Mouse (Mus musculus): ENCODE data around the gene Hist1h3h. TPM values are rescaled to one million over a fixed set of nuclear protein-coding genes. Genes with fewer than 3 reads are reported as not detected.
"Not testable (repeated sequence)": the region's sequence is repeated elsewhere in the genome, so short reads cannot be mapped to it uniquely, and the experiment has no call there.

The Hist1h3h gene
- polyA plus RNA-seq (2012; rRNA removed), result not detected in 2 replicates

DNA sequence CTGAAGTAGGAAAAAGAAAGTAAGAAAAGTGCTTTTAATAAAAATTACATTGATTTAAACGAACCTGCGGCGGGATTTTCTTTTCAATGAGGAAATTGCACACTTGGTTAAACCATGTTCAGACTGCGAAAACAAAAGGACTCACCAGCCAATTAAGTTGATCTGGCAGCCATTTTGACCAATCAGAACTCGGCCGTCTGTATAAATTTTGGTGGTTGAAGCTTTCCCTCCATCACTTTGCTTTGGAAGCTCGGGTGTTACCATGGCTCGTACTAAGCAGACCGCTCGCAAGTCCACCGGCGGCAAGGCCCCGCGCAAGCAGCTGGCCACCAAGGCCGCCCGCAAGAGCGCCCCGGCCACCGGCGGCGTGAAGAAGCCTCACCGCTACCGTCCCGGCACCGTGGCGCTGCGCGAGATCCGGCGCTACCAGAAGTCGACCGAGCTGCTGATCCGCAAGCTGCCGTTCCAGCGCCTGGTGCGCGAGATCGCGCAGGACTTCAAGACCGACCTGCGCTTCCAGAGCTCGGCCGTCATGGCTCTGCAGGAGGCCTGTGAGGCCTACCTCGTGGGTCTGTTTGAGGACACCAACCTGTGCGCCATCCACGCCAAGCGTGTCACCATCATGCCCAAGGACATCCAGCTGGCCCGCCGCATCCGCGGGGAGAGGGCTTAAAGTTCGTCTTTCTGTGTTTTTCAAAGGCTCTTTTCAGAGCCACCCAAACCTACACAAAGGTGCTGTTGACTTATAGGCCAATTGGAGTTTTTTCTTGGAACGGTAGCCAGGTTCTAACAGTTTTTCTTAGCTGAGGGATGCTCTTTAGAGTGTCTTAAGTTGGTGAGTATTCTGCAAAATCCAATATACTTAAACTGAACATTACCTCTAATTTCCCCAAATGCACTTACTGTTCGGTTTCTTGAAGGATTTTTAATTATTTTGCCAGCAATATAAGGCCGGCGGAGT, at the start of gene Hist1h3h:
Hist1h3h (plus strand) TSS at position 263 of the 961 bp plus-strand sequence.
- DNase-seq (ENCODE audit: low spot score), result not testable (repeated sequence)

DNA sequence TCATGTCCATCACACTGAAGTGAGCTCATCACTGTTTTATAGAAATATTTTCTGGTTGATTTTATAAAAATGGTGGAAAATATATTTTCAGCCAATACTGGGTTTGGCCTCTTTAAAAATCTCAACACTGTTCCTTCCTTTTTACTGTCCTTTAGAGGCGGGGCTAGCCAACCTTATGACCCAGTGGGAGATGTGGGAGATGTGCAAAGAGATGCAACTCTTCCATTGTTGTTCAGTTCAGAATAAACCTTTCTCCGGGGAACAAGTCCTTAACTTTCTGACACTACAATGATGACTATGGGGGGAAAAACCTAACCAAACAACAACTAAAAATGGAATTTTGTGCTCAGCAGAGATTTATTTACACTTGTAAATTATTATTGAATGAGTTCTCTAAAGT, 40.2 kb upstream of the Hist1h3h start, which contains the start of gene Olfr1360:
Olfr1360 (minus strand) TSS at position 101 of the 400 bp plus-strand sequence.
- no peak for DNase-seq (ENCODE audit: low spot score)

DNA sequence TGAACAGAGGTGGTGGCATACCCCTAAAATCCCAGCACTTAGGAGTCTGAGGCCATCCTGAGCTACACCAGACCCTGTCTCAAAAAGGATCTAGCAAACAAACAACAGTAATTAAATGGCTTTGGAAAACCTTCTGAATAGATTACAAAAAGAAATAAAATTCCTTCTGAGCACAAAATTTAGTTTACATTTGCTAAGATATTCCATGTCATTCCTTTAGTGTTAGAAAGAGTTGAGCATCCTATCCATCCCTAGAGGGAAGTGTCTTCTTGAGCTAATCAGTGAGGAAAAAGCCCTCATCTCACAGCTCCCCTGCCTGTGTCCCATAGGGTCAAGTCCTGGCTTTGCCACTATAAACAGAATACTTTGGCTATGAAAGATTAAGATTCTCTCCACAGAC, 19.6 kb upstream of the Hist1h3h start, which contains the start of gene Olfr1359:
Olfr1359 (plus strand) TSS at position 301 of the 400 bp plus-strand sequence.
- DNase-seq (ENCODE audit: low spot score), result no peak

DNA sequence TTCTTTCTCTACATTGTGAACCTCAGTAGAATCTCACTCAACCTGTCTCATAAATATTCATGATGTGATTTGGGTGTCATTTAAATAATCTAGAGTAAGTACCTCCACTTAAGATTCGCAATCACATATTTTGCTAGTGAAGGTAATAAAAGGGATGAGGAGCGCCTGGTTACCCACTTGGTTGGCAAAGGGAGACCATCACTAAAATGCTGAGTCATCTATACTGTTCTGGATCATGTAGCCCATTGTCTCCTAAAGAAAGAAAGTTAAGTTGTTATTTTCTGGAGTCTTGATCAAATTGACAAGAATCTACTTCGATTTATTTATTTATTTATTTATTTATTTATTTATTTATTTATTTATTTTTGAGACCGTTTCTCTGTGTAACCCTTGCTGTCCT, 10.8 kb upstream of the Hist1h3h start:
- no peak for DNase-seq (ENCODE audit: low spot score)

DNA sequence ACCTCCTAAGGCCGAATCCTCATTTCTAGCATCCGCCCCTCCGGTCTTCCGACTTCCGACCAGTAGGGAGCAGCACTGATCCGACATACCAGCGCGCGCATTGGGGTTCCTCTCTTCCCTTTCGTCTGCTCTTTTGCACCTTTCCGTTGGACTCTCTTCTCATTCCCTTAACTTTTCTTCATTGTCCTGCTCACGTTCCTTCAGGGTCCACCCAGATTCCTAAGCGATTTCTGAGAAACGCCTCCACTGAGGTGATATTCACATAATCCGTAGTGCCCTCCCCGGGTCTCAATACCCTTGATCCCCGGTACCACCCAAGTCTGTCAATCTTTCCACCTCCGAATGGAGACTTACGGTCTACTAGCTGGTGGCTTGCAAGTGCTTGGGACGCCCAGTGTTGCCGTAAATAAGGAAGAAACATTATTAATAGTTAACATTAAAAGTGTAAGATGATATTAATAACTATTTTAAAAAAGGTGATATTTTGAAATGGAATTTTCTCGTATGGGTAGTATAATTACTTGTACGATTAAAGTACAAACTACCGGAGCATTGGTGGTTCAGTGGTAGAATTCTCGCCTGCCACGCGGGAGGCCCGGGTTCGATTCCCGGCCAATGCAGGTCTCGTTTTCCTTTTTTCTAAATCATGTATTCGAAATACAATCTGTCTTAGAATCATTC, 7.3 kb upstream of the Hist1h3h start:
- peak; percentile 68 for DNase-seq (ENCODE audit: low spot score)

DNA sequence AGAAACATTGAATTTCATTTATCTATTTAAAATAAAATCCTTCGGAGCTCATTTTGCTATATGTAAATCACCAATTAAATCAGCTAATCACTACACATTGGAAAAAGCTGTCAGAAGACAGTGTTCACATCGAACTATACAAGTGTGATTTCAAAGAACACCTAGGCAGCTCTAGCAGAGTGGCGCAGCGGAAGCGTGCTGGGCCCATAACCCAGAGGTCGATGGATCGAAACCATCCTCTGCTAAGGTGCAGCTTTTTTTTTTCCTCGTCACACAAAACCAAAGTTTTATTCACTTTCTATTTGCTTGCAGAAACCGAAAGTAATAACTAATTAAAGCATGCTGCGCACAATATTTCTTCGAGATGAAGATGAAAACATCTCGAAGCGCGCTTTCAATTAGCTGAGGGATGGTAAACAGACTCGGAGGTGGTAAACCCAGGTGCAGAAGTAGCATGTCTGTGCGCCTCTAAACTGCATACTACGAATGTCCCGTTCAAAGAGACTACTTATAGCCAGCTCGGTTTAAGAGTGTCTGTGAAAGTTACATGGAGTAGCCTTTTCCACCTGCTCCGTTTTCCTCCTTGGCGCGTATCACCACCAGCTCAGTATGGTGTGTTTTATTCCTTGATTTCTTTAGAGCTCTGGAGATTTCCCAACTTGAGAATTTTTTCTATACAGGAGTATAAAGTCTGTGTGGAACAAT, 6.5 kb upstream of the Hist1h3h start:
- DNase-seq (ENCODE audit: low spot score), result peak; percentile 61

DNA sequence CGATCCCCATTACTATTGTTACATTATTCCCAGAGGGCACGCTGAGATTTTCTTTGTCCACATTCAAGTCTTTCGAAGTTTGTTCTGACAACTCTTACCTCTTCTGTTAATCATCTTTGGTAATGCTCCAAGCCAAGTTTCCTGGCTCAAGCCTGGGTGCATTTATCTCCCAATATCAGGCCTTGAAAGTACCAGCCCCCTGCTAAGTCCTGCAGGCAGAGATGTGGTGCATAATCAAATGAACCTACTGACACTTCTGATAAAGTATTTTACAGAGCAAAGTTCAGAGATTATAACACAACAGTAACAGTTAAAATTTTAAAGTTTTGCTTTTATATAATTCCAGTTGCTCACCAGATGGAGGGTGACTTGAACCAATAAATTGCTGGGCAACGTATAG, 5.8 kb upstream of the Hist1h3h start:
- no peak for DNase-seq (ENCODE audit: low spot score)

DNA sequence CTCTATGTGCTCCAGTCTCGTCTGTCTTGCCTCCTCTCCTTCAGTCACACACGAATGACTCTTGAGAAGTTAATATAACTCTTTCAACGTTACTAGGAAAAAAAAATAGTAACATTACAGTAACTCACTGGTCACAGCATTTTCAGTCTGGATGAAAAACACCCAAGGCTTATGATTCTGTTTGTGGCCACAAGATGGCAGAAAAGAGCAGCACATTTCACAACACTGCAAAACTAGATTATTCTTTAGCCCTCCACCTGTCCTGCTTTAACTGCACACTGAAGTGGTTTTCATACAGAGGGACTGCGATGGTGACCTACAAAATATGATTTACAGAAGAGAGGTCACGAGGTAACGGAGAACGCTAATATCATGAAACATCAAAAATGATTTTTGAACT, 2.7 kb upstream of the Hist1h3h start:
- no peak for DNase-seq (ENCODE audit: low spot score)

DNA sequence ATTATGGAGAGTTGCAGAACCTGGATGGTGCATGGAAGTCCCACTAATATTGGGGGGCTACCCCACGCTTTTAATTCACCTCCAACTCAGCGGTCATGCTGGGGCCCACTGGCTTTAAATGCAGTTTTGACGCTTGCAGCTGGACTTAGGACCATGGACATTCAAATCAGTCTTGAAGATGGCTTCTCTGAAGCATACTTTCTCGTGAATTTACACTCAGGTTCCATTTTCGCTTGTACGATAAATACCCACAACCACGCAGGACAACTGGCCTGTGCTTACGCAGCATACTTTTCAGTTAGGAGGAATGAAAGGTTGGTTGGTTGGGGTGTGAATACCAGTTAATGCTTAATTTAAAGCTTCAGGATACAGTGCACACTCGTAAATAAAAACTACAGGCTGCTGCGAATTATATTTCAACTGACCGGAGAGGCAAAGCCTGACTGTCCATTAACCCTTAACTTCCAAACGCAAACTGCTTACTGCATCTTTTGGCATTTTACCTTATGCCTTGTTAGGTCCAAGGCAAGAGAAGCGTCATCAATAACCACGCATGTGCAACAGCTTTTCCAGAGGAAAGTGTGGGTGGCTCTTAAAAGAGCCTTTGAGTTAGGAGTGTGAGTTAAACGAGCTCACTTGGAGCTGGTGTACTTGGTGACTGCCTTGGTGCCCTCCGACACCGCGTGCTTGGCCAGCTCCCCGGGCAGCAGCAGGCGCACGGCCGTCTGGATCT, 2.2 kb upstream of the Hist1h3h start:
- no peak for DNase-seq (ENCODE audit: low spot score)

DNA sequence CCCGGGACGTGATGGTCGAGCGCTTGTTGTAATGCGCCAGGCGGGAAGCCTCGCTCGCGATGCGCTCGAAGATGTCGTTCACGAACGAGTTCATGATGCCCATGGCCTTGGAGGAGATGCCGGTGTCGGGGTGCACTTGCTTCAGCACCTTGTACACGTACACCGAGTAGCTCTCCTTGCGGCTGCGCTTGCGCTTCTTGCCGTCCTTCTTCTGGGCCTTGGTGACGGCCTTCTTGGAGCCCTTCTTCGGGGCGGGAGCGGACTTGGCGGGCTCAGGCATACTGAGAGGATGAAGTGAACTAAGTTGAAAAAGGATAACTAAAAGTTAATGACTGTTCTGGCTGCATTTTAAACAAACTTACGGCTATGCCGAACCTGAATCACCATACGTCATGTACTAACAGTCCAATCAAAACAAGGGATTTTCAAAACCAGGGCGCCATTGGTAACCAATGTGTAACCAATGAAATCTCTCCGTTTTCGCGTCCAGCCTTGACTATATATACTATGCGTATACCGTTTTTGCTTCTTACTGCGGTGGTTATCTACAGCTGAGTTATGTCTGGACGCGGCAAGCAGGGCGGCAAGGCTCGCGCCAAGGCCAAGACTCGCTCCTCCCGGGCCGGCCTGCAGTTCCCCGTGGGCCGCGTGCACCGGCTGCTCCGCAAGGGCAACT, 1.5 kb upstream of the Hist1h3h start, which contains the start of the genes Hist1h2bl and Hist1h2ai:
Hist1h2bl (minus strand) TSS at position 280 of the 676 bp plus-strand sequence.
Hist1h2ai (plus strand) TSS at position 559 of the 676 bp plus-strand sequence.
- DNase-seq (ENCODE audit: low spot score), result peak; percentile 52

DNA sequence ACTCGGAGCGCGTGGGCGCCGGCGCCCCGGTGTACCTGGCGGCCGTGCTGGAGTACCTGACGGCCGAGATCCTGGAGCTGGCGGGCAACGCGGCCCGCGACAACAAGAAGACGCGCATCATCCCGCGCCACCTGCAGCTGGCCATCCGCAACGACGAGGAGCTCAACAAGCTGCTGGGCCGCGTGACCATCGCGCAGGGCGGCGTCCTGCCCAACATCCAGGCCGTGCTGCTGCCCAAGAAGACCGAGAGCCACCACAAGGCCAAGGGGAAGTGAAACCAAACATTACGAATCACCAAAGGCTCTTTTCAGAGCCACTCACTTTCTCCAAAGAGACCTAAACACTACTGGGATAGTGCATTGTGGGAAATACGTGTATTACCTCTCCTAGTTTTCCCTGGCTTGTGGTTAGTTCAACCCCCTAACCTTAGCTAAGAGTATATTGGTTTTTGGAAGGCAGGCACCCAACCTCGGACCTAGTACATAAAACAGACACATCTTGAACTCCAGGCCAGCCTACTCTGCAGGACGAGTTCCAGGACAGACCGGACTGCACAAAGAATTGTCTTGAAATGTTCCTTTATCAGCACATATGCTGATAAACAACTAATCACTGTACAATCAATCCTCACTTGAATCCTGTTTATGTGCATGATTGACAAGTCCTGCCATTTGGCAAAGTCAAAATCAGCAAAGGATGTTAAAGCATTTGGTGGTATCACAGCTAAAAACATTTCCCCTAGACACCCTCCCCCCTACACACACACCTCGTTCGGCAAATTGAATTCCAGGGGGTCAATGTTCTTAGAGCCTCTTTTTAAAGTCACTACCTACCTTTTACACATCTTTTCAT, 693 bp upstream of the Hist1h3h start:
- DNase-seq (ENCODE audit: low spot score), result not testable (repeated sequence)

DNA sequence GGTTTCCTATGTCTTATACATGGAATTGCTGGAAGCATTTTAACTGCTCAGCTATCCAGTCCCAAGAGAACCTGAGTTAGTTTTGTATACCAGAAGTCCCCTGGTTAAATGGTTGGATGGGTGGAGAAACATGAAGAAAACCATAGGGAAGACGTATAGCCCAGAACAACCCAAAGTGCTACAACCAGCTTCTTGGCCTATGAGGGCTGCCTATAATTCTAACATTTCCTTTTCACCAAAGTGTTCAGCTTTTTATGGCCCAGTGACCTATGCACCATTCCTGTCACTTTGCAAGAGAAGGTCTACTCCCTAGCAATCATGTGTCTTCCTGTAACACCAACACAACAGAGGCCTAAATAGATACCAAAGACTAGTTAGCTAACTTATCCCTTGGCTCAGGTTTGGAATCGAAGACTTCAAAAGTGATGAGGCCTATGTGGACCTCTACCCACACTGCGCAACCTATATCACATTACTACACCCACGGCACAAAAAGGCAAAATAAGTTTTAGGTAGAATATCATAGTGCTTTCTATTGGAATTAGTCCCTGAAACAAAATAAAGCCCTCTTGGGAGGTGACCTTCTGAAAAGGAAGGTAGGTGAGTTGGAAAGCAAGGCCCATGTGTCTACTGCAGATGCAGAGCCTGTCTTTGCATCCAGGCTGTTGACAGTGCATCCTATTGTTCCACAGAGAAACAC, 1.1 kb downstream of the Hist1h3h start:
- no peak for DNase-seq (ENCODE audit: low spot score)

DNA sequence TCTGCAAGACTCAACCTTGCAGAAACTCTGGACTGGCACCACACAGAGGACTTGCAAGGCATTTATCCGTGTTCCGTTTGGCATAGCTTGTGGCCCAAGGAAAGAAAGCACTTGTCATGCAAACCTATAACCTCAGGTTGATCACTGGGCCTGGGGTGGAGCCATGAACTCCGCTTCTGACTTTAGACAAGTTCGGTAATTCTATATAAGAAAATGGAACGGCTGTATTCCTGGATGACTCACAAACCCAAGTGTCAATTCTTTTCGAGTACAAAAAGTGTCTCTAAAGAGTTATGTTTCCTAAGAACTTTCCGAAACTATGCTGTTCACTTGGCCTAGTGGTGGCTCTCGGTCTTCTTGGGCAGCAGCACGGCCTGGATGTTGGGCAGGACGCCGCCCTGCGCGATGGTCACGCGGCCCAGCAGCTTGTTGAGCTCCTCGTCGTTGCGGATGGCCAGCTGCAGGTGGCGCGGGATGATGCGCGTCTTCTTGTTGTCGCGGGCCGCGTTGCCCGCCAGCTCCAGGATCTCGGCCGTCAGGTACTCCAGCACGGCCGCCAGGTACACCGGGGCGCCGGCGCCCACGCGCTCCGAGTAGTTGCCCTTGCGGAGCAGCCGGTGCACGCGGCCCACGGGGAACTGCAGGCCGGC, 3.8 kb downstream of the Hist1h3h start:
- DNase-seq (ENCODE audit: low spot score), result not testable (repeated sequence)

DNA sequence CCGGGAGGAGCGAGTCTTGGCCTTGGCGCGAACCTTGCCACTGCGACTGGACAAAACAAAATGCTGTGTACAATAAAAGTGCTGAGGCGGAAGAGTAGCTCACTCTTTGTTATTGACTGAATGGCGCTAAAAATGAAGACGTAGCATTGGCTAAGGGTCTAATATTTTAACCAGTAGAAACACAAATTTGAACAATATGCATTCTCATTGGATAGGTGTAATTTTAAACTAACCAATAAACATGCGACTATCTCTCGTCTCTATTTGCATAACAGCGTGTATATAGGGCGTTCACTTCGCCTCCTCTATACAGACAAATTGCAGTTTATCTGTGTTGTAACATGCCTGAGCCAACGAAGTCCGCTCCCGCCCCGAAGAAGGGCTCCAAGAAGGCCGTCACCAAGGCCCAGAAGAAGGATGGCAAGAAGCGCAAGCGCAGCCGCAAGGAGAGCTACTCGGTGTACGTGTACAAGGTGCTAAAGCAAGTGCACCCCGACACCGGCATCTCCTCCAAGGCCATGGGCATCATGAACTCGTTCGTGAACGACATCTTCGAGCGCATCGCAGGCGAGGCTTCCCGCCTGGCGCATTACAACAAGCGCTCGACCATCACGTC, 4.4 kb downstream of the Hist1h3h start, which contains the start of gene Hist1h2bm:
Hist1h2bm (plus strand) TSS at position 288 of the 616 bp plus-strand sequence.
- DNase-seq (ENCODE audit: low spot score), result not testable (repeated sequence)

DNA sequence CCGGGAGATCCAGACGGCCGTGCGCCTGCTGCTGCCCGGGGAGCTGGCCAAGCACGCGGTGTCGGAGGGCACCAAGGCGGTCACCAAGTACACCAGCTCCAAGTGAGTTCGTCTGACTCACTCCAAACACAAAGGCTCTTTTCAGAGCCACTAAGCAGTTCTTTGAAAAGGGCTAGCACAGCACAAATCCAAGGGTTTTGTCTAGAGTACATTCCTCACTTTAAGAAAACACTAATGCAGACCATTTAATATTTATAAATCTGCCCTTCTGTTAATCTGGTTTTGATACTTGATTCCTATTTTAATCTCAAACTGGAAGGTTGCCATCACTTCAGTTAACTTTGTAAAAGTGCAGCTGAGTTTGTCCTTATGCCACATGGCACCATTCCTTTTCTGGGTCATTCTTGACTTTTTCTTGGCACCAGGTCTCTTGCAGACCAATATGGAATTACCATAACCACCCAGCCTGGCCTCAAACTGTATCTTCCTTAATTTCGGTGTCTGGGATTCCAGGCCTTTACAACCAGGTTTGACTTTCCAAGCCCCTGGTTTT, 5.0 kb downstream of the Hist1h3h start:
- no peak for DNase-seq (ENCODE audit: low spot score)

DNA sequence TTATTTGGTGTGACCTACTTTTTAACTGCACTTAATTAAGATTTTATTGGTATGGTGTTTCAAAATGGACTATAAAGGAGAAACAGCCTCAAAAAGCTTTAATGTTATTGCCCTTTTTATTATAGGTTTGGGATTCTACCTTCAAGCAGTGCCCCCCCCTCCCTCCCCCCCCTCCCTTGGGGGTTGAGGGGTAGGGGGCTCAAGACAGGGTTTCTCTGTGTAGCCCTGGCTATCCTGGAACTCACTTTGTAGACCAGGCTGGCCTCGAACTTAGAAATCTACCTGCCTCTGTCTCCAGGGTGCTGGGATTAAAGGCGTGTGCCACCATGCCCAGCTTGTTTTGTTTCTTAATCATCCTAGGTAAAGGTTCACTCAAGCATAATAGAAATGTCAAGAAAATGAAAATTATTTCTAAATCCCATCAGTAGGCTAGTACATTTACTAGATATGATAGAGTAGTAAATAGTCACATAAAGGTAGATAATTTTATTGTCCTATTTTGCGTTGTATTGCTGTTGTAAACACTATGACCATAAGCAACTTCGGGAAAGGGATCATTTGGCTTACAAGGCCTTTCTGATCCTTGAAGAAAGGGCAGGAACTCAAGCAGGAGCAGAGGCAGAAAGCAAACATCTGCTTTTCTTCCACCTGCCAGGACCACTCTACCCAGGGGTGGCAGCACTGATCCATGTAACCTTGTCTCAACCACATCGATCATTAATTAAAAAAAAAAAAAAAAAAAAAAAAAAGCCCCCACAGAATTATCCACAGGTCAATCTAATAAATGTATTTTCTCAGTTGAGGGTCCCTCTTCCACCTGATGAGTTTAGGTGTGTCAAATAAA, 5.8 kb downstream of the Hist1h3h start:
- DNase-seq (ENCODE audit: low spot score), result no peak

Measured in urinary bladder, adult 2 months (tissue).